Mouse (Mus musculus) kidney, adult 2 months (tissue): Measurements from ENCODE around the gene Hist1h2bb. TPM values are rescaled to one million over a fixed set of nuclear protein-coding genes. Genes with fewer than 3 reads are reported as not detected.
A peak's percentile ranks its signal among the peaks of the same experiment; 100 is the strongest.
"Not testable (repeated sequence)": the region's sequence is repeated elsewhere in the genome, so short reads cannot be mapped to it uniquely, and the experiment has no call there.

ENCODE experiments used
- DNase-seq: peaks from one replicate; pipeline ENCODE4 v3.0.0; 2021
- H3K27ac ChIP-seq: fragments of 200-500 bp; 2 replicates; pipeline ENCODE4 v1.5.1; 2012; ENCODE audit warnings: low read depth, low read length, control low read depth, inconsistent platforms; ENCODE audit not compliant: insufficient read depth
- H3K27me3 ChIP-seq: fragments of 200-500 bp; replicated peaks from 2 replicates; pipeline ENCODE4 v1.6.1; 2012; ENCODE audit warnings: mild to moderate bottlenecking, moderate library complexity, low read length, inconsistent platforms; ENCODE audit not compliant: control insufficient read depth, insufficient read depth
- H3K36me3 ChIP-seq: fragments of 200-500 bp; 2 replicates; pipeline ENCODE4 v1.6.1; 2012; ENCODE audit warnings: mild to moderate bottlenecking, moderate library complexity, low read length, inconsistent platforms; ENCODE audit not compliant: control insufficient read depth, insufficient read depth
- H3K4me1 ChIP-seq: fragments of 200-500 bp; 2 replicates; pipeline ENCODE4 v1.6.1; 2011; ENCODE audit warnings: low read length; ENCODE audit not compliant: control insufficient read depth, insufficient read depth
- H3K4me3 ChIP-seq: fragments of 200-500 bp; 2 replicates; pipeline ENCODE4 v1.5.1; 2011; ENCODE audit warnings: mild to moderate bottlenecking, low read depth, low read length, control low read depth; ENCODE audit not compliant: insufficient read depth
- CTCF ChIP-seq: fragments of 200-500 bp; conservative IDR thresholded peaks from 2 replicates; pipeline ENCODE4 v1.5.1; 2011; ENCODE audit warnings: low read depth, mild to moderate bottlenecking, control low read depth, low read length, moderate library complexity, mixed read lengths; ENCODE audit not compliant: insufficient read depth, insufficient read length
- POLR2A ChIP-seq: fragments of 200-500 bp; IDR thresholded peaks from one replicate; pipeline ENCODE4 v1.6.1; 2011; ENCODE audit warnings: low read depth, low read length, control low read depth
- WGBS: fragments of 180-500 bp; shearing (Covaris S2); methylation state at CpG from one replicate; pipeline ENCODE4 v1.1.7; 2018; 5-methylcytosine and 5-hydroxymethylcytosine counted together
- polyA plus RNA-seq: library from polyadenylated mRNA; depleted of rRNA; stranded (reverse); fragments of >200 nt; gene quantifications from 2 replicates; pipeline ENCODE4 v1.2.3, GENCODE M21; 2012

Hist1h2bb gene
- polyA plus RNA-seq, 1 experiment = 2.0 TPM

- Histone ChIP-seq H3K4me3 (no peak overlapping the region), H3K36me3 (no peaks in the 10 kb centered on the region; the same call in 1 of the 2 replicates), H3K27ac (no peak overlapping the region), H3K27me3 (no peaks in the 10 kb centered on the region), H3K4me1 (no peaks in the 10 kb centered on the region; the same call in 1 of the 2 replicates)
- DNase-seq = no peak
- TF ChIP-seq CTCF = no peak
- no peak for TF ChIP-seq POLR2A
- 78% methylated on average over 4 of the region's 4 CpGs for WGBS
Measured at GRCm38 (mm10) chr13:23702220-23702619, 44.3 kb upstream of the Hist1h2bb start.

GRCm38 (mm10) chr13:23702801-23703200, 43.7 kb upstream of the Hist1h2bb start:
- not testable (repeated sequence) for H3K27ac ChIP-seq, H3K27me3 ChIP-seq, H3K4me1 ChIP-seq, H3K4me3 ChIP-seq, H3K36me3 ChIP-seq, DNase-seq
- 63% methylated on average over 2 of the region's 2 CpGs for WGBS

GRCm38 (mm10) chr13:23705751-23706356, 40.7 kb upstream of the Hist1h2bb start:
- TF ChIP-seq CTCF = no peak
- TF ChIP-seq POLR2A = no peak
- H3K36me3 ChIP-seq = no peaks in the 10 kb centered on the region; the same call in 1 of the 2 replicates
- WGBS = 96% methylated on average over 7 of the region's 7 CpGs
- H3K4me3 ChIP-seq = no peak overlapping the region
- no peaks in the 10 kb centered on the region for H3K27me3 ChIP-seq
- H3K4me1 ChIP-seq = peaks cover 3% of the 10 kb centered on the region; the same call in 1 of the 2 replicates
- H3K27ac ChIP-seq = no peak overlapping the region
- no peak for DNase-seq

- no peaks in the 10 kb centered on the region; the same call in 1 of the 2 replicates for H3K36me3 ChIP-seq
- no peak for TF ChIP-seq CTCF
- TF ChIP-seq POLR2A = no peak
- no peaks in the 10 kb centered on the region for H3K27me3 ChIP-seq
- 97% methylated on average over 12 of the region's 12 CpGs for WGBS
- DNase-seq = no peak
- 0 out of 2 replicates have a peak, but pooled peaks cover 3% of the 10 kb centered on the region for H3K4me1 ChIP-seq
- H3K4me3 ChIP-seq = no peak overlapping the region
- no peak overlapping the region for H3K27ac ChIP-seq
Measured at GRCm38 (mm10) chr13:23706771-23707170, 39.8 kb upstream of the Hist1h2bb start.

GRCm38 (mm10) chr13:23708041-23708440, 38.5 kb upstream of the Hist1h2bb start:
- TF ChIP-seq POLR2A (no peak), CTCF (no peak)
- 95% methylated on average over 4 of the region's 4 CpGs for WGBS

DNA sequence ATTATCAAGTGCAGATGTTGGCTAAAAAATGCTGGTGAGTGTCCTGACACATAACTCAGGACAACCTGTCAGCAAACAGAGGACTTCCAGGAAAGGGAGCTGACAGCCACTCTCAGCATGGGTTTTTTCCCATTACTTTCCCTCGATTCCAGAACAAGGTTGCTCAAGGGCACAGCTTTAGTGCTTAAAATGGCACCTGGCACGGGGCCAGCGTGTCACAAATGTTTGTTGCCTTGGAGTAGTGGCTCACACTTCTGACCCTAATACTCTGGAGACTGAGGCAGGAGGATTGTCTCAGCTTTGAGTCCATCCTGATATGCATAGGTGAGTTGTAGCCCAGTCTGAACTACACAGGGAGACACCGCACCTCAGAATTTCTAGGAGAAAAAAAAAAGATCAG, 37.9 kb upstream of the Hist1h2bb start:
- Histone ChIP-seq H3K27me3 (no peaks in the 10 kb centered on the region), H3K4me1 (0 out of 2 replicates have a peak, but pooled peaks cover 3% of the 10 kb centered on the region), H3K27ac (no peak overlapping the region), H3K36me3 (no peaks in the 10 kb centered on the region; the same call in 1 of the 2 replicates), H3K4me3 (no peak overlapping the region)
- 61% methylated on average over 4 of the region's 4 CpGs for WGBS
- TF ChIP-seq CTCF (no peak), POLR2A (no peak)
- peak; percentile 27 for DNase-seq

More at GRCm38 (mm10) chr13:23708041-23708440, 38.5 kb upstream of the Hist1h2bb start:
- no peak overlapping the region for H3K4me3 ChIP-seq
- no peak overlapping the region for H3K27ac ChIP-seq
- H3K36me3 ChIP-seq = no peaks in the 10 kb centered on the region; the same call in 1 of the 2 replicates
- DNase-seq = no peak
- 0 out of 2 replicates have a peak, but pooled peaks cover 3% of the 10 kb centered on the region for H3K4me1 ChIP-seq
- no peaks in the 10 kb centered on the region for H3K27me3 ChIP-seq

GRCm38 (mm10) chr13:23709714-23710373, 36.7 kb upstream of the Hist1h2bb start:
- peak; percentile 32 for DNase-seq
- WGBS = 27% methylated on average over 15 of the region's 15 CpGs
- Histone ChIP-seq H3K4me1 (0 out of 2 replicates have a peak, but pooled peaks cover 3% of the 10 kb centered on the region), H3K4me3 (peak overlapping the region; percentile 80), H3K27ac (peak overlapping the region; percentile 54), H3K27me3 (no peaks in the 10 kb centered on the region), H3K36me3 (no peaks in the 10 kb centered on the region)
- TF ChIP-seq CTCF = no peak
- no peak for TF ChIP-seq POLR2A
